ENCODE assay signal across 26 mouse cellular contexts in the genomic region with DNA sequence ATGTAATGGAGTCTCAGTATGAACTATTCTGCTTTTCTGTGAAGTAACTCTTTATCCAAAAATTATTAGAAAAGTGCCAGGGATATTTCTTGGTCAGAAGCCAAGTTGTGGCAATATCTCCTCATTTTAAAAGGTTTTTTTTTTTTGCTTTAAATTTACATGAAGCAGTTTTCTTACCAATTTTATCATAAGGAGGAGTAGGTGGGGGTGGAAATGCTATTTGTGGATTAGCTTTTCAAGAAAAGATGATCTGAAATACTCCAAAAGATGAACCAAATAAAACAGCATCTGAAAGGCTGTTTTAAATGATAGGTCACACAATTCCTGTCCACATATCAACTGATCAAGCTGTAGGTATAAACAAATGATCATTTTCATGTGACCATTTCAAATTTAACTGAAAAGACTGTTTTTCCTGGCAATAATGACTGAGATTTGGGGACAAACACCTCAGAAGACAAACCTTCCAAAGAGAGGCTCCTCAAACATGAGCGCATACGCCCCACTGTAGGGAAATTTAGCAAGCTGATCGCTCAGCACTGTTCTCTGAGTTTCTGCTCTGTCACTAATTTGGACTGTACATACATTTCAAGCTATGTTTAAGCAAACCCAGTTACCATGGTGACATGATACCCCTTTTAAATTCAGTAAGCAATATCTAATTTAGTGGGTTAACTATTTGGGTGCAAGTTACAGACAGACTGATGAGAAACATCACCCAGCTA.
A peak's percentile ranks its signal among the peaks of the same experiment; 100 is the strongest.
DNase-seq lines count a peak whose midpoint lies in the region; ATAC-seq and TF ChIP-seq lines count a peak whose summit lies in the region.
"Had no signal": no experiment of that assay in that cellular context is flagged by ENCODE, and none has a peak within 500 bp of the region (broad histone marks: within the 10 kb centered on the region; RNA-seq: fewer than 3 reads in every experiment).

No protein-coding gene starts in this region.

- no peak overlapping the region for H3K9ac ChIP-seq in embryonic facial prominence, embryonic 14.5 days (ENCODE audit: low read depth, low read length)
- no peak overlapping the region for H3K9ac ChIP-seq in liver, embryonic 12.5 days
- H3K9ac ChIP-seq: embryonic facial prominence, embryonic 13.5 days; forebrain, embryonic 13.5 days; heart, embryonic 13.5 days; hindbrain, embryonic 14.5 days had no signal

- H3K4me3 ChIP-seq in layer of hippocampus, adult 2 months, result no peak overlapping the region
- no peak overlapping the region for H3K4me3 ChIP-seq in embryonic facial prominence, embryonic 14.5 days (ENCODE audit: low read depth, low read length)
- H3K4me3 ChIP-seq in liver, embryonic 12.5 days, result no peak overlapping the region
- H3K4me3 ChIP-seq: embryonic facial prominence, embryonic 13.5 days; forebrain, embryonic 10.5 days; forebrain, embryonic 13.5 days; heart, embryonic 10.5 days; heart, embryonic 13.5 days had no signal

- no peaks in the 10 kb centered on the region for H3K36me3 ChIP-seq in embryonic facial prominence, embryonic 14.5 days (ENCODE audit: control insufficient read depth, insufficient read depth, low read length)
- H3K36me3 ChIP-seq in liver, embryonic 12.5 days, result no peaks in the 10 kb centered on the region
- H3K36me3 ChIP-seq: embryonic facial prominence, embryonic 13.5 days; forebrain, embryonic 10.5 days; heart, embryonic 10.5 days; heart, embryonic 13.5 days had no signal

- WGBS in embryonic facial prominence, embryonic 14.5 days, result 65% methylated on average over 3 of the region's 3 CpGs
- 71% methylated on average over 3 of the region's 3 CpGs for WGBS in liver, embryonic 12.5 days (ENCODE audit: insufficient replicate concordance)

- H3K9me3 ChIP-seq in embryonic facial prominence, embryonic 14.5 days (ENCODE audit: control insufficient read depth, low read length), result no peaks in the 10 kb centered on the region
- H3K9me3 ChIP-seq in liver, embryonic 12.5 days (replicated peaks), result no peaks in the 10 kb centered on the region
- H3K9me3 ChIP-seq: embryonic facial prominence, embryonic 13.5 days; forebrain, embryonic 10.5 days; forebrain, embryonic 13.5 days; heart, embryonic 10.5 days; heart, embryonic 13.5 days had no signal

- no peak overlapping the region for H3K4me2 ChIP-seq in embryonic facial prominence, embryonic 14.5 days (ENCODE audit: low read depth, low read length)
- H3K4me2 ChIP-seq in liver, embryonic 12.5 days, result no peak overlapping the region
- H3K4me2 ChIP-seq: embryonic facial prominence, embryonic 13.5 days; forebrain, embryonic 13.5 days; heart, embryonic 13.5 days; hindbrain, embryonic 14.5 days had no signal

- no peak for TF ChIP-seq CTCF in layer of hippocampus, adult 2 months (conservative IDR thresholded peaks at IDR 0.05)

- ATAC-seq in embryonic facial prominence, embryonic 14.5 days (ENCODE audit: low read depth), result no peak
- ATAC-seq in liver, embryonic 12.5 days, result no peak
- ATAC-seq: CD4-positive, CD25-positive, alpha-beta regulatory T cell, adult 4 months; forebrain, embryonic 13.5 days; forebrain, embryonic 16.5 days; hindbrain, postnatal 0 days; inflammation-experienced regulatory T-cells, adult 6 months had no signal

- intact Hi-C loops in left cerebral cortex, postnatal 25 days (cut with DNase I), result loop anchor here (5.0 to 10.0 kb wide), 5 partner anchors 107 to 1111 kb away; a partner anchor contains a TSS
- intact Hi-C loops in left cerebral cortex, postnatal 10 days (cut with DNase I), result no loop called here

- no peaks in the 10 kb centered on the region for H3K4me1 ChIP-seq in embryonic facial prominence, embryonic 14.5 days (ENCODE audit: control insufficient read depth, insufficient read depth, low read length)
- no peaks in the 10 kb centered on the region for H3K4me1 ChIP-seq in liver, embryonic 12.5 days
- H3K4me1 ChIP-seq: forebrain, embryonic 10.5 days; forebrain, embryonic 13.5 days; heart, embryonic 10.5 days; heart, embryonic 13.5 days had no signal

- H3K27ac ChIP-seq in layer of hippocampus, adult 2 months, result peak overlapping the region; percentile 83
- no peak overlapping the region for H3K27ac ChIP-seq in embryonic facial prominence, embryonic 14.5 days (replicated peaks; ENCODE audit: low read depth, low read length)
- H3K27ac ChIP-seq in liver, embryonic 12.5 days, result no peak overlapping the region
- H3K27ac ChIP-seq: embryonic facial prominence, embryonic 13.5 days; forebrain, embryonic 10.5 days; forebrain, embryonic 13.5 days; heart, embryonic 10.5 days; heart, embryonic 13.5 days; hindbrain, embryonic 14.5 days; hindbrain, postnatal 0 days had no signal

- DNase-seq in layer of hippocampus, adult 2 months (ENCODE audit: low spot score in 2 of 2), result no peak
- no peak for DNase-seq in layer of hippocampus, adult 8-10 months (ENCODE audit: low spot score in 2 of 2)
- peak; percentile 36 to 64 for DNase-seq in left cerebral cortex, postnatal 25 days (ENCODE audit: low spot score in 2 of 2)
- no peak for DNase-seq in left cerebral cortex, postnatal 10 days (ENCODE audit: extremely low spot score in 1 of 2, low spot score in 2 of 2)
- peak; percentile 35 for DNase-seq in embryonic facial prominence, embryonic 14.5 days (ENCODE audit: low spot score)
- DNase-seq: adrenal gland, adult 2 months; adrenal gland, postnatal 14 days; cerebellum, adult 11-12 months; cerebellum, adult 8-10 months; cerebellum, postnatal 10 days; cerebellum, postnatal 36 days; gastrocnemius, postnatal 25 days; heart, adult 18-20 months; heart, postnatal 14 days; heart, postnatal 4 days had no signal

- H3K27me3 ChIP-seq in embryonic facial prominence, embryonic 14.5 days (replicated peaks; ENCODE audit: control insufficient read depth, insufficient read depth, low read length), result no peaks in the 10 kb centered on the region
- H3K27me3 ChIP-seq in liver, embryonic 12.5 days (replicated peaks), result no peaks in the 10 kb centered on the region
- H3K27me3 ChIP-seq: embryonic facial prominence, embryonic 13.5 days; forebrain, embryonic 13.5 days; heart, embryonic 13.5 days had no signal

Comparison
In these comparisons a context has a peak if more than half of its experiments do, and no peak if none do; other contexts are left out.
1. DNase-seq: peak in left cerebral cortex, postnatal 25 days (2 of 2) and embryonic facial prominence, embryonic 14.5 days (single experiment); none in layer of hippocampus, adult 2 months (0 of 2), layer of hippocampus, adult 8-10 months (0 of 2) and left cerebral cortex, postnatal 10 days (0 of 2).